Mouse (Mus musculus) intestine, embryonic 14.5 days (tissue): ENCODE results near the gene Oard1. TPM values are rescaled to one million over a fixed set of nuclear protein-coding genes. Genes with fewer than 3 reads are reported as not detected.

ENCODE experiments used
- polyA plus RNA-seq: library from polyadenylated mRNA; unstranded; fragments of >200 nt; fragmentation: Nextera tagmentation; extraction: Ambion mirVana; gene quantifications from 2 replicates; pipeline ENCODE4 v1.2.1, GENCODE M21; 2014

The Oard1 gene
- polyA plus RNA-seq, 1 experiment from 2014 or later: 72.4 TPM

Other genes with a start within 250 kb of the Oard1 start
- gene A530064D06Rik, start 242.7 kb upstream of the Oard1 start, polyA plus RNA-seq: 0.09 TPM in 1 of 2 replicates, not detected in the other
- gene Trem1, start 177.2 kb upstream of the Oard1 start, polyA plus RNA-seq: 0.17 and 0.23 TPM in 2 replicates
- gene Trem3, start 162.2 kb upstream of the Oard1 start, polyA plus RNA-seq: 0.19 and 0.30 TPM in 2 replicates
- 1.5 and 1.8 TPM in 2 replicates for gene Treml4, start 145.7 kb upstream of the Oard1 start, polyA plus RNA-seq
- 0.08 and 0.11 TPM in 2 replicates for gene Treml2, start 110.5 kb upstream of the Oard1 start, polyA plus RNA-seq
- 0.41 and 0.46 TPM in 2 replicates for gene B430306N03Rik, start 93.9 kb upstream of the Oard1 start, polyA plus RNA-seq
- 2.6 and 2.9 TPM in 2 replicates for gene Trem2, start 63.6 kb upstream of the Oard1 start, polyA plus RNA-seq
- 0.24 and 0.91 TPM in 2 replicates for gene Treml1, start 50.1 kb upstream of the Oard1 start, polyA plus RNA-seq
- 21.4 and 24.0 TPM in 2 replicates for gene Nfya, start 108 bp upstream of the Oard1 start, polyA plus RNA-seq
- gene Apobec2, start 22.9 kb downstream of the Oard1 start, polyA plus RNA-seq: 2.4 and 3.3 TPM in 2 replicates
- 1.6 and 1.7 TPM in 2 replicates for gene Tspo2, start 41.5 kb downstream of the Oard1 start, polyA plus RNA-seq
- 33.5 and 37.0 TPM in 2 replicates for gene Unc5cl, start 44.9 kb downstream of the Oard1 start, polyA plus RNA-seq